Mouse (Mus musculus): ENCODE measurements around the gene Tmem95.

Gene Tmem95

DNA sequence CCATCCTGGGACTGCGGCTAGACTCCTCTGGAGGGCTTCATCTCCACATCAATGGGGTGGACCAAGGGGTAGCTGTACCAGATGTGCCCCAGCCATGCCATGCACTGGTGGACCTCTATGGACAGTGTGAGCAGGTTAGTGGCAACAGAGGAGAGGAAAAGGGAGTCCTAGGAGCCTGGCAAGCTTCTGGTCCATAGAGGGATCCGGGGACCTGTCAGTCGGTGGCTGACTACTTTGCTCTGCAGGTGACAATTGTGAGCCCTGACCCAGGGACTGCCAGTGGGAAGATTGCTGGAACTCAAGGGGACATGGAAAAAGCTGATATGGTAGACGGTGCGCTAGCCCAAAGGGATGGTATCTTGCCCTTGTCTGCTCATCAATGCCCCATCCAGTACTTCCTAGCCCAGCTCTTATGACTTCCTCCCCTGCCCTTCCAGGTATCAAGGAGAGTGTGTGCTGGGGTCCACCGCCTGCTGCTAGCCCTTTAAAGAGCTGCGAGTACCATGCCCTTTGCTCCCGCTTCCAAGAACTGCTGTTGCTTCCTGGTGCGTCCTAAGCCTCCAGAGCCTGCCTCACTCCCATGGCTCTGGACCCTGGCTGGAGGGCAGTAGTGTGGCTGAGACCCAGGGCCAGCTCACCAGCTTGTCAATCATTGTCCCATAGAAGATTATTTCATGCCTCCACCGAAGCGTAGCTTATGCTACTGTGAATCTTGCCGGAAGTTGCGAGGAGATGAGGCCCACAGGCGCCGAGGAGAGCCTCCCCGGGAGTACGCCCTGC, 33.2 kb upstream of the Tmem95 start:
- DNase-seq: peak; percentile 81

- DNase-seq: no peak
These were observed 32.4 kb upstream of the Tmem95 start for GRCm38 (mm10) chr11:69910177-69910576.

GRCm38 (mm10) chr11:69909174-69909573, 31.4 kb upstream of the Tmem95 start:
- no peak for DNase-seq

DNA sequence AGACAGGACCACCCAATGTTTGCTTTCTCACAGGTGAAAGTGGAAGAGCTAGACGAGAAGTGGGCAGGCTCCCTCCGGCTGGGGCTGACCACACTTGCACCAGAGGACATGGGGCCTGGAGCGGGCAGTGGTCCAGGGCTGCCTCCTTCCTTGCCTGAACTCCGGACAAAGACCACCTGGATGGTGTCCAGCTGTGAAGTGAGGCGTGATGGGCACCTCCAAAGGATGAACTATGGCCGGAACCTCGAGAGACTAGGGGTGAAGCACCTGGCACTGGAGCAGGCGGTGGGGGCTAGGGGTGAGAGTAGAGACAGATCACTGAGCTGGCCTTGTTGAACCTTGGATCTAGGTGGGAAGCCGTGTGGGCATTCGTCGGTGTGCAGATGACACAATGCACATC, 30.8 kb upstream of the Tmem95 start:
- peak; percentile 94 for DNase-seq

GRCm38 (mm10) chr11:69904311-69904710, 26.5 kb upstream of the Tmem95 start:
- DNase-seq: no peak

DNA sequence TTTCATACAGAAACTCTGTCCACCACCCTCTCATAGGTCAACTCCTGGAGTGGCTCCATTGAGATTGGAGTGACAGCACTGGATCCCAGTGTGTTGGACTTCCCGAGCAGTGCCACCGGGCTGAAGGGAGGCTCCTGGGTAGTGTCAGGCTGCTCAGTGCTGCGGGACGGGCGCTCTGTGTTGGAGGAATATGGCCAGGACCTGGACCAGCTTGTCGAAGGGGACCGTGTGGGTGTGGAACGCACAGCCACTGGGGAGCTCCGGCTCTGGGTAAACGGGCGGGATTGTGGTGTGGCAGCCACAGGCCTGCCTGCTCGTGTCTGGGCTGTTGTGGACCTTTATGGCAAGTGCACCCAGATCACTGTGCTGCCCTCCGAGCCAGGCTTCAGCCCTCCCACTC, 25.2 kb upstream of the Tmem95 start:
- DNase-seq: no peak

DNA sequence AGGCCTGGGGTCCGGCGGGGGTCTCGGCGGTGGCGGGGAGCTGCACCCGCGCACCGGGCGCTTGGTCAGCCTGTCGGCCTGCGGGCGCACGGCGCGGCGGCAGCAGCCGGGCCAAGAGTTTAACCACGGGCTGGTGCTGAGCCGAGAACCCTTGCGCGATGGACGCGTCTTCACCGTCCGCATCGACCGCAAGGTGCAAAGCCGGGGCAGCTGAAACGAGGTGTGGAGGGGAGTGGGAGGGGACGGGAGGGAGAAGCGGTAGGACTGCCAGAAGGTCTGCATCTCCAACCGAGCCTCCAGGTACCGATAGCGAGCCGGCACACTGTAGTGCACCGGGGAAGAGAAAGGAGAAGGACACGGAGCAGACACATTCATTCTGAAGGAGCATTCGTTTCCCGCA, 24.2 kb upstream of the Tmem95 start:
- DNase-seq: no peak

DNA sequence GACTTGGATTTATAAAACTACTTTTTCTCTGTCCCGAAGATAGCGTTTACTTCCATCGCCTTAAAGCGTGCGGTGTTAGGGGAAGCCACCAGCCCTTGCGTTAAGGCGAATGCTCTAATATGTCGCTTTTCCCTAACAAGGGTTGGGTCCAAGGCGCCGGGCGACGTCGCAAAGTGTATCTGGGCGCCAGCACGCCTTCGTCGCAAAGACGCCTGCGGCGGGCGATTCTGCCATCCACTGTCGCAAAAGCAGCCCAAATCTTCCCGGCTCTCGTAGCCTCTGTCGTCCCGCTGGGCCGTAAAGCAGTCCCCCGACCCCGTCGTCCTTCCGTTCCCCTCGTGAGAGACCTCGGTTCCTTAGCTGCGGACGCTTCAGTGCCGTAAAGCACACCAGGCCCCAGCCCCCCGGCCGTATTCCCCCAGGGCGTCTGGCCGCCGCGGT, 23.6 kb upstream of the Tmem95 start:
- DNase-seq: peak; percentile 97

GRCm38 (mm10) chr11:69900471-69901405, 22.9 kb upstream of the Tmem95 start, which contains the start of the genes 2810408A11Rik and Neurl4:
TSS of gene 2810408A11Rik (minus strand) at chr11:69900987.
TSS of gene Neurl4 (plus strand) at chr11:69901072.
- DNase-seq: peak; percentile 94

- no peak for DNase-seq
These were observed 22.1 kb upstream of the Tmem95 start for GRCm38 (mm10) chr11:69899870-69900269.

- no peak for DNase-seq
These were observed 17.5 kb upstream of the Tmem95 start, which contains the start of gene Acap1 for GRCm38 (mm10) chr11:69895291-69895690. TSS of gene Acap1 (minus strand) at chr11:69895539.

GRCm38 (mm10) chr11:69894671-69895070, 16.9 kb upstream of the Tmem95 start:
- no peak for DNase-seq

GRCm38 (mm10) chr11:69891482-69891881, 13.7 kb upstream of the Tmem95 start:
- no peak for DNase-seq

DNA sequence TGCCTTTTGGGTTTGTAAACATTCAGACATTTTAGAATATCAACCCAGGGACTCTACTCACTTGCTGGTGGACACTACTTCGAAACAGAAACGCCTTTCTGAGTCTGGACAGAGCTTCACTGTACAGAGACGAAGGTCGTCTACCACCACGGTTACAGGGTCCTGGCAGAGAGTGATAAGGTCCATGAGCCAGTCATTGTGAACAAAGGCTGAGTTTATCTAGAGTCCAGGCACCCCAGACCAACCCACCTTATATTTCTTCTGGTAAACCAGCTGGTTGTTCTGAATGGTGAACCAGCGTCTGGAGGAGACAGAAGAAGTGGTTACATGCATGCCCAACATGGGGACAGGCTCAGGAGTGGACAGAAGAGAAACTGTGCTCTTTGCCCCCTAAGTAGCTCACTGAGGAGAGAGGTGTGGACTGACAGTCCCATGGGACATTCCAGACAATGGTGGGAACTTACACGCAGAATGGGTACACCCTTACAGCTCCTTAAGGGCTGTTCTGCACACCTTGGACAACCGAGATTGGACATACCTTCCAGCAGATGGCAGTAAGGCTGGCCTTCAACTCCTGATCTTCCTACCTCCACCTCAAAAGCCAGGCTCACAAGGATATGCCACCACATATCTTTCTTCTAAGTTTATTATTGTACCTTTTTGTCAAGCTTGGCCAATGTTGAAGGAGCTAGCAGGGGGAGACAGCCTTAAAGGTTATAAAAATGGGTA, 9.3 kb upstream of the Tmem95 start:
- peak; percentile 53 for DNase-seq

GRCm38 (mm10) chr11:69884663-69885062, 6.8 kb upstream of the Tmem95 start:
- no peak for DNase-seq

DNA sequence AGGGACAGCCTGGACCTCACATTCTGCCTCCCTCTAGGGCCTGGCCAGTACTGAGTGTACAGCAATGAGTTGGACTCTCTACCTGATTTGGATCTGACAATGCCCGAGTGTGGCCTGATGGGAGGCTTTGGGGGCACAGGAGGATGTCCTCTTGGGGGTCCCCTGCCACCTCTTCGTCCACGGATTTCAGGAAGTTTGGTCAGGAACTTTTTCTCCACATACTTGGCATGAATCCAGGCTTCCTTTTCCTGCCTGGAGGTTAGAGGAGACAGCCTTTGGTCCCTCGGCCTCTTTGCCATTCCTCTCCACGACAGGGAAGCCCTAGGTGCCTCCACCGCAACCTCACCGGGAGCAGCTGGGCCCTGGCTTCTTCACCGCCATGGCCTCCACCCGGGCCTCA, 6.4 kb upstream of the Tmem95 start:
- peak; percentile 54 for DNase-seq

DNA sequence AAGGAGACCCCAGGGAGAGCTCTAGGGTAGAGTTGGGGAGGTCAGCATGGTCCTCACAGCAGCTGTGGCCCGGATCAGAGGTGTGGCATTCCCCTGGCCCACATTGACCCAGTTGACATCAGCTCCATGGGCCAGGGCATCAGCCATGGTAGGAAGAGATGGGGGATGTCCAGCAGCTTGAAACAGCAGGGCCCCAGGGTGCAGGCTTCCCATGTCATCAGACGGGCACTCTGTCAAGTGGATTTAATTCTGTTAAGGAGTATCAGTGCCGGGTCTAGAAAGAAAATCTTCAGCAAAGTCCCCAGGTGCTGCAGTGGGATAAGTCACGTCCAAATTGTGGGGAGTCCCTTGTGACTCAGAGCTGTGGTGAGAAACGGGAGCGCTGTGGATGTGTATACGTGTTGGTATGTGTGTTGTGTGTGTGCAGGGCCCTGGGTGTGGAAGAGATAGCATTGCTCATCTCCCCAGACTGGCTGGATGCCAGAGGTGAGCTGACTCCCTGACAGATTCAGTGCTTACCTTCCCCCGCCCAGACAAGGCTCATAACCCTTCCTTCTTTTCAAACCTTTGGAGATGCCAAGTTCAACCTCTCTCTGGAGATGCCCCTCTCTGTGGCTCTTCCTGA, 5.8 kb upstream of the Tmem95 start:
- peak; percentile 44 for DNase-seq

- peak; percentile 38 for DNase-seq
These were observed 5.2 kb upstream of the Tmem95 start for GRCm38 (mm10) chr11:69883066-69883465.

GRCm38 (mm10) chr11:69881787-69882670, 4.2 kb upstream of the Tmem95 start:
- DNase-seq: no peak

DNA sequence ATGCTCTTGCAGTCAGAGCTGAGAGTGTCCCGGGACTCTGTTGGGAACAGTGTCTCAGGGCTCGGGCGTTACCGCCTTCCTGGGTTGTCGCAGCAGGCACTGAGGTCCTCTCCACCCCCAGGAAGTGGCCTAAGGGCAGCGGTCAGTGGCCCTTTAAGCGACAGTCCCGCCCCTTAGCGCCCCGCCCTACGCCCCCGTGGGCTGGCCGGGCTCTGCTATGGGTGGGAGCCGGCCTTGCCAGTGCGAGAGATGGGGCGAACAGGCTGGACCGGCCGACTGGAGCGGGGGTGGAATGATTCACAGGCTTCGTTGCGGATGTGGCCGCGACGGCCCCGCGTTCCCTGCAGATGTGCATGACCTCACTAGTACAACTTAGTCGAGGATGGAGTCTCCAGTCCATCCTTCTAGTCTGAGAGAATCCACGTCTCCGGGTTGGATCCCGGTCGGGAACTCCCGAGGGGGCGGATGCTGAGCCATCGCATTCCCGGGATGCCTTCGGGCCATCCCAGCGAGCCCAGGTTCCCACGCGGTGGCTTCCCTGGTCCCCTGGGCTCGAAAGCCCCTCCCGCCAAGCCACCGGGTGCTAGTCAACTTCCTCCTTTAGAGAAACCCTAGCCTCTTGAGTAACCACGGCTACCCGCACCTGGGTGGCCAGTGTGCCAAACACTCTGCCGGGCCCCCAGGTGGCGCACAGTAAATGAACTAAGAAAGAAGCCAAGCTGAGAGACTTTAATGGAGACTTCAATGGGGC, 3.2 kb upstream of the Tmem95 start, which contains the start of gene Kctd11:
Gene Kctd11, minus strand, starts transcription at position 554 of the 751 bp plus-strand sequence.
- DNase-seq: peak; percentile 95

DNA sequence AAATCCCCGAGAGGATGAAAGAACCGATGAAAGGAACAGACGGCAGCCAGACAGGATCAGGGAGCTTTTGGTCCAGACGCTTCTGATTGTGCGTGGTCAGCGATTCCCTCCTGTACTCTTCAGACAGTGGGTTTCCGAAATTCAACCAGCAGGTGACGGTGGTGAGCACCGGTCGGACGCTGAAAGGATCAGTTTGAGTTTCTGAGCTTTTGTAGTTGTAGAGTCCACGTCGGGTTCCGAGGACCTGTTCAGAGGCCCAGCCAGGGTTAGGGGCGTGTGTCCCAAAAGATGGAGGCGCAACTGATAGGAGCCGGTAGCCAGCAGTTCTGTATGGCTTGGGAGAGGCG, 2.7 kb upstream of the Tmem95 start:
- peak; percentile 86 for DNase-seq
